Mouse (Mus musculus): ENCODE data around the gene Fgfr2.

- no peak for TF ChIP-seq MAX (IDR thresholded peaks at IDR 0.05)
- no peak for TF ChIP-seq CTCF (IDR thresholded peaks at IDR 0.05; ENCODE audit: control insufficient read depth, insufficient read depth, insufficient read length)
Observed at GRCm38 (mm10) chr7:130989371-130989770, 2133.8 kb downstream of the Fgfr2 start.
